Mouse (Mus musculus) E14TG2a.4 (cell line): ENCODE results near the gene Hfm1.

Experiments used
- H3K27me3 ChIP-seq: 2 replicates; pipeline ENCODE4 v1.6.1; 2014; ENCODE audit warnings: low read length, control low read depth; ENCODE audit not compliant: insufficient read depth
- H3K36me3 ChIP-seq: 2 replicates; pipeline ENCODE4 v1.6.1; 2014; ENCODE audit warnings: low read length, control low read depth; ENCODE audit not compliant: insufficient read depth
- H3K4me1 ChIP-seq: replicated peaks from 2 replicates; pipeline ENCODE4 v1.6.1; 2014; ENCODE audit warnings: low read depth, low read length, control low read depth
- H3K4me3 ChIP-seq: replicated peaks from 2 replicates; pipeline ENCODE4 v1.5.1; 2014; ENCODE audit warnings: mild to moderate bottlenecking, low read length
- H3K9me3 ChIP-seq: 2 replicates; pipeline ENCODE4 v1.6.1; 2014; ENCODE audit warnings: low read length, control low read depth
- CTCF ChIP-seq: conservative IDR thresholded peaks from 2 replicates; pipeline ENCODE4 v1.5.1; 2014; ENCODE audit warnings: low read length
- NANOG ChIP-seq: IDR thresholded peaks from 2 replicates; pipeline ENCODE4 v1.6.1; 2014; ENCODE audit warnings: borderline replicate concordance, low read length, mixed read lengths
- POU5F1 ChIP-seq: IDR thresholded peaks from 2 replicates; pipeline ENCODE4 v1.6.1; 2014; ENCODE audit warnings: low read length, borderline replicate concordance

The Hfm1 gene

DNA sequence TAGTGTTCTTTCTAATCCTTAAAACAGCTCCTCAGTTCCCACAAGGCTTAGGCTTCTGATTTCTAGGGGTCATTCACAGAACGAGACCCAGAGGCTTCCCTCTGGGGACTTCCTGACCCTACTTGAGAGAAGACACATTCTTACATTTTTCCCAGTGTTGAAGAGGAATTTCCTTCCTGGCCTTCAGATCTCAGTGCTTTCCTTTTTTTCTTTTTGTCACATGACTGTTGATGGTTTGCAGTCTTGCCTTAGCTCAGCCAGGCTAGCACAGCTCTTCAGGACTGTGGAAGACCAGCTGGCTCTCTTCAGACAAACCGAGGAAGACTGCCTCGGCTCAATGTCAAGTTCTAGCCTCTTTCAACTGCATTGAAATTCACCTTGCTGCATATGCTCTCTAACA, 30.3 kb upstream of the Hfm1 start:
- Histone ChIP-seq H3K4me3 (no peak overlapping the region), H3K4me1 (peaks cover 20% of the 10 kb centered on the region), H3K36me3 (no peaks in the 10 kb centered on the region), H3K9me3 (peaks cover 14% of the 10 kb centered on the region), H3K27me3 (no peaks in the 10 kb centered on the region)
- TF ChIP-seq POU5F1 (no peak), CTCF (no peak), NANOG (no peak)

GRCm38 (mm10) chr5:106948683-106949082, 22.6 kb upstream of the Hfm1 start:
- H3K4me3 ChIP-seq = no peak overlapping the region
- H3K36me3 ChIP-seq = no peaks in the 10 kb centered on the region
- H3K4me1 ChIP-seq = no peaks in the 10 kb centered on the region
- TF ChIP-seq CTCF (no peak), NANOG (no peak), POU5F1 (no peak)
- no peaks in the 10 kb centered on the region for H3K27me3 ChIP-seq
- H3K9me3 ChIP-seq = peaks cover 4% of the 10 kb centered on the region; the same call in 1 of the 2 replicates

DNA sequence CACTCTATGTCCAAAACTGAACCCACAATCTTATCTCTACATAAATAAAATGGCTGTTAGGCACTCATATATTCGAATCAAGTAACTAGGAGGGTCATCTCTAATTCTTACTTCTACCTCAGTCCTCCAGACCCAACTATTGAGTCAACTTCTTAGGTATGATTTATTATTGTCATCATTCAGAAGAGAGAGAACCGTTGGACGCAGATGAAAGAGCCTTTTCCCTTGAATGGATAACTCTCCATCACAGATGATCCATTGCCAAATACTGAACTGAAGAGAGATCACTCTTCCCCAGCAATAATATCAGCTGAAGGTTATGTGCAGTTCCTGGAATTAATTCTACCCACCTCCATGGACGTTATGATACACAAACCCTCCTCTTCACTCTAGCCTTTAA, 20.2 kb upstream of the Hfm1 start:
- Histone ChIP-seq H3K36me3 (no peaks in the 10 kb centered on the region), H3K27me3 (no peaks in the 10 kb centered on the region), H3K4me1 (no peaks in the 10 kb centered on the region), H3K4me3 (no peak overlapping the region), H3K9me3 (peaks cover 2% of the 10 kb centered on the region; the same call in 1 of the 2 replicates)
- TF ChIP-seq POU5F1 = no peak
- TF ChIP-seq CTCF = no peak
- TF ChIP-seq NANOG = no peak

DNA sequence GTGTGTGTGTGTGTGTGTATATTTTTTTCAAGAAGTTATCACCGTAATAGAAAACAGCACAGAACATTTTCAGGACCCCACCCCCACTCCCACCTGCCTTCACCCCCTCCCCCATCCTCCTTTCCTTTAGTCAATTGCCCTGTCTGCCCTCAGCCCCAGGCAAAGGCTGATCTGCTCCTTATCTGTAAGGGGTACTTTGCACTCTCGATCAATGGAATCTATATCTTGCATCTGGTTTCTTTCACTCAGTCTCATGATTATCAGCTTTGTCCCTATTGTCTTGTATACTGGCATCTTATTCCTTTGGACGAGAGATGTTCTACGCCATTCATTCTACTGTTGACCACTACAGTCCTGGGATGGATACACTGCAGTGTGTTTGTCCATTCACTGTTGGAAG, 1.9 kb upstream of the Hfm1 start:
- Histone ChIP-seq H3K4me3 (no peak overlapping the region), H3K36me3 (no peaks in the 10 kb centered on the region), H3K4me1 (no peaks in the 10 kb centered on the region; the same call in 1 of the 2 replicates), H3K9me3 (peaks cover 5% of the 10 kb centered on the region; the same call in 1 of the 2 replicates), H3K27me3 (peaks cover 8% of the 10 kb centered on the region)
- TF ChIP-seq NANOG (no peak), CTCF (no peak), POU5F1 (no peak)

- TF ChIP-seq CTCF (no peak), POU5F1 (no peak), NANOG (no peak)
- Histone ChIP-seq H3K27me3 (peaks cover 8% of the 10 kb centered on the region), H3K4me1 (no peaks in the 10 kb centered on the region; the same call in 1 of the 2 replicates), H3K9me3 (no peaks in the 10 kb centered on the region), H3K36me3 (no peaks in the 10 kb centered on the region), H3K4me3 (peak overlapping the region; percentile 75)
Measured at GRCm38 (mm10) chr5:106926369-106926686, 207 bp upstream of the Hfm1 start.

- Histone ChIP-seq H3K4me3 (no peak overlapping the region), H3K9me3 (no peaks in the 10 kb centered on the region), H3K27me3 (no peaks in the 10 kb centered on the region), H3K4me1 (no peaks in the 10 kb centered on the region), H3K36me3 (no peaks in the 10 kb centered on the region)
- no peak for TF ChIP-seq NANOG
- TF ChIP-seq CTCF = no peak
- TF ChIP-seq POU5F1 = no peak
Measured at GRCm38 (mm10) chr5:106919315-106919714, 6.8 kb downstream of the Hfm1 start.

- TF ChIP-seq CTCF (no peak), NANOG (no peak), POU5F1 (no peak)
- H3K27me3 ChIP-seq = no peaks in the 10 kb centered on the region
- H3K4me3 ChIP-seq = no peak overlapping the region
- no peaks in the 10 kb centered on the region for H3K9me3 ChIP-seq
- no peaks in the 10 kb centered on the region for H3K4me1 ChIP-seq
- no peaks in the 10 kb centered on the region for H3K36me3 ChIP-seq
Measured at GRCm38 (mm10) chr5:106896879-106897278, 29.2 kb downstream of the Hfm1 start.

DNA sequence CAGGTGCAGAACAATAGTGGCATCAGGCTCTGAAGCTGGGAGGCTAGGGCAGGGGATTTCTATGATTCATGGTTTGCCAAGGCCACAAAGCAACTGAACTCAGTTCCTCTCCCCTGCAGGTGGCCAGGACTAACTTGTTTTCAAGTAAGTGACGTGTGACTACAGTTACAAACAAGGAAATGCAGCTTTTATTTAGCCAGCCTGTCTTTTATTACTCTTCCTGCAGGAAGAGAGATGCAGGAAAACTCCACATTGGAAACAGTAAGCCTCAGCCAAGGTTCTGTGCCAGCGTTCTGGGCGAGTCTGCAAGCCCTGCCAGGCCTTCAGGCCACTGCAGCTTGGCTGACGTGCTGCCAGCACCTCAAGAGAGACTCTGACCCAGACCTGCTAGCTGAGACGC, 34.3 kb downstream of the Hfm1 start:
- no peaks in the 10 kb centered on the region for H3K36me3 ChIP-seq
- TF ChIP-seq CTCF (no peak), POU5F1 (no peak), NANOG (no peak)
- no peaks in the 10 kb centered on the region for H3K27me3 ChIP-seq
- no peaks in the 10 kb centered on the region for H3K9me3 ChIP-seq
- no peaks in the 10 kb centered on the region for H3K4me1 ChIP-seq
- no peak overlapping the region for H3K4me3 ChIP-seq

GRCm38 (mm10) chr5:106887303-106888071, 38.6 kb downstream of the Hfm1 start:
- TF ChIP-seq CTCF = no peak
- TF ChIP-seq NANOG = no peak
- no peak for TF ChIP-seq POU5F1
- no peaks in the 10 kb centered on the region for H3K36me3 ChIP-seq
- no peaks in the 10 kb centered on the region for H3K27me3 ChIP-seq
- H3K4me3 ChIP-seq = no peak overlapping the region
- no peaks in the 10 kb centered on the region for H3K4me1 ChIP-seq
- no peaks in the 10 kb centered on the region for H3K9me3 ChIP-seq
